Mouse (Mus musculus) lung, adult 18-20 months (tissue): ENCODE data around the gene Gm13288.
"Not testable (repeated sequence)": the region's sequence is repeated elsewhere in the genome, so short reads cannot be mapped to it uniquely, and the experiment has no call there.

ENCODE experiments used
- DNase-seq, 2 experiments: peaks; one replicate each; pipeline ENCODE4 v3.0.0; 2022; ENCODE audit warnings: mixed read lengths in 2 of 2

Gm13288 gene

DNA sequence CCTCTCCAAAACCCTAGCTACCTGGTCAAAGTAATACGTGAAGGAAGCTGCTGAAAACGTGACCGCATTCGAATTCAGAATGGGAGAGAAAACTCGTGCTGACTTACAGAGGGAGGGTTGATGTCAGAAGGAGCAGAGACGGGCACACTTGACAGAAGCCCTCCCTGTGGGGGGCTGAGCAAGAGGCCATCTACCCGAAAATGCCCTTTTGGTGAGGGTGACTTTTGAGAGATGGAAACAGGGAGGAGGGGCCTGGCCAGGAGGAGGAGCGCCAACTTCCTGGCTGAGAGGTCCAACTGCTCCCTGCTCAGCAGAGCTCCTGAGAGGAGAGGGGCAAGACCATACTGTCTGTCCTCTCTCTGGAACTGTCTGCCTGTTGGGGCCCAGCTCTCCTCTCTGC lies at the start of gene Gm13288:
Gm13288 (plus strand) TSS at position 301 of the 400 bp plus-strand sequence.
- DNase-seq = not testable (repeated sequence)

DNA sequence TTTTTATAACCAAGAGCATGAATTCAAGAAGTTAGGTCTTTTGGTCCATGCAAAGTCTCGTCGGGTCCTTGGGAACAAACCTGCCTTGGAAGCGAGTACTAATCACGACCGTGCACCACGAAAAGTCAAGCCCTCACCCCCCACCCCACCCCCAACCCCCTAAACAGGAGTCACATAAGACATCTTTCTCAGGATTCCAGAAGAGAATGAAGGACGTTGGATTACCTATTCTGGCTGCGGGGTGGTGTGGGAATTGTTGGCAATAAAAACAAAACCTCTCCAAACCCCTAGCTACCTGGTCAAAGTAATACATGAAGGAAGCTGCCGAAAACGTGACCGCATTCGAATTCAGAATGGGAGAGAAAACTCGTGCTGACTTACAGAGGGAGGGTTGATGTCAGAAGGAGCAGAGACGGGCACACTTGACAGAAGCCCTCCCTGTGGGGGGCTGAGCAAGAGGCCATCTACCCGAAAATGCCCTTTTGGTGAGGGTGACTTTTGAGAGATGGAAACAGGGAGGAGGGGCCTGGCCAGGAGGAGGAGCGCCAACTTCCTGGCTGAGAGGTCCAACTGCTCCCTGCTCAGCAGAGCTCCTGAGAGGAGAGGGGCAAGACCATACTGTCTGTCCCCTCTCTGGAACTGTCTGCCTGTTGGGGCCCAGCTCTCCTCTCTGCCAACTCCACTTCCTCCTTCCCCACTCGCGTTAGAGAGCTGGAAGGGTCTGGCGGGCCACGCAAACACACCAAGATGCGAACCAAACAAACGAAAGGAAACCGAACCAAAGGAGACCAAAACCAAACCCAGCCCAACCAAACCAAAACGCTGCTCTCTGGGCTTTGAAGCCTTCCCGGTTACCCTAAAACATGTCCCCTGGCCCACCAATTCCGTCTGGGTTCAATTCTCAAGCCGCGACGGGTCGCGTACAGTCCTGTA lies 48.5 kb upstream of the Gm13288 start:
- DNase-seq = not testable (repeated sequence)

DNA sequence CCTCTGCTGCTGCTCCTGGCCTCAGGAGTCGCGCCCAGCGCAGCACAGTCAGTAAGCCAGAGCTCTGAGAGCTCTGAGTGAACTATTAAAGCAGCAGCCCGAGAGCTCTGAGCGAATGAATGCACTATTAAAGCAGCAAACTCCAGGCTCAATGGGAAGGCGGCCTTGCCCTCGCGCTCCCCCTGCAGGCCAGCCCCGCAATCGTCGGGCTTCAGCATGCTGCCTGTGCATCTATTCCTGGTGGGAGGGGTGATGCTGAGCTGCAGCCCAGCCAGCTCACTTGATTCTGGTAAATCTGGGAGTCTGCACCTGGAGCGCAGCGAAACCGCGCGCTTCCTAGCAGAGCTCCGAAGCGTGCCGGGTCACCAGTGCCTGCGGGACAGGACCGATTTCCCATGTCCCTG lies 47.7 kb upstream of the Gm13288 start:
- DNase-seq = peak; percentile 89

DNA sequence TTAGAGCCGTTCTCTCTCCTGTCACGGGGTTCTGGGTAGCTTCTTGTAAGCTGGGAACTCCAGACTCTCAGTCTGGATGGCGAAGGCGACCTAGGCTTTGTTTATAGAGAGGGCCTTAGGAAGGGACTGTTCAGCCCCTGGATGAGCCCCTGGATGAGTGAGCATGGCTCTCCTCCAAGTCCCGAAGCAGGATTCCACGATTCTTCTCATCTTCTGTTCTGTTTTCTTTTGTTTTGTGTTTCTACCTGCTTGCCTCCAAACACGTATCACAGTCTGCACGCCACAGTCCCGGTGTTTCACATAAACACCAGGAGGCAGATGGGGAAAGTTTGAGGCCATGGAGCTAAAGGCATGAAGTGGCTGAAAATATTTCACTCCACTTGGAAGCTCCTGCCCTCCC lies 46.6 kb upstream of the Gm13288 start:
- not testable (repeated sequence) for DNase-seq

DNA sequence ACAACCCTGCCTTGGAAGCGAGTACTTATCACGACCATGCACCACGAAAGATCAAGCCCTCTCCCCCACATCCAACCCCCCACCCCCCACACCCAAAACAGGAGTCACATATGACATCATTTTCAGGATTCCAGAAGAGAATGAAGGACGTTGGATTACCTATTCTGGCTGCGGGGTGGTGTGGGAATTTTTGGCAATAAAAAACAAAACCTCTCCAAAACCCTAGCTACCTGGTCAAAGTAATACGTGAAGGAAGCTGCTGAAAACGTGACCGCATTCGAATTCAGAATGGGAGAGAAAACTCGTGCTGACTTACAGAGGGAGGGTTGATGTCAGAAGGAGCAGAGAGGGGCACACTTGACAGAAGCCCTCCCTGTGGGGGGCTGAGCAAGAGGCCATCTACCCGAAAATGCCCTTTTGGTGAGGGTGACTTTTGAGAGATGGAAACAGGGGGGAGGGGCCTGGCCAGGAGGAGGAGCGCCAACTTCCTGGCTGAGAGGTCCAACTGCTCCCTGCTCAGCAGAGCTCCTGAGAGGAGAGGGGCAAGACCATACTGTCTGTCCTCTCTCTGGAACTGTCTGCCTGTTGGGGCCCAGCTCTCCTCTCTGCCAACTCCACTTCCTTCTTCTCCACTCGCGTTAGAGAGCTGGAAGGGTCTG lies 45.6 kb upstream of the Gm13288 start, which contains the start of gene Gm13283:
Gm13283 (plus strand) TSS at position 510 of the 659 bp plus-strand sequence.
- peak; percentile 35 to 38 for DNase-seq

DNA sequence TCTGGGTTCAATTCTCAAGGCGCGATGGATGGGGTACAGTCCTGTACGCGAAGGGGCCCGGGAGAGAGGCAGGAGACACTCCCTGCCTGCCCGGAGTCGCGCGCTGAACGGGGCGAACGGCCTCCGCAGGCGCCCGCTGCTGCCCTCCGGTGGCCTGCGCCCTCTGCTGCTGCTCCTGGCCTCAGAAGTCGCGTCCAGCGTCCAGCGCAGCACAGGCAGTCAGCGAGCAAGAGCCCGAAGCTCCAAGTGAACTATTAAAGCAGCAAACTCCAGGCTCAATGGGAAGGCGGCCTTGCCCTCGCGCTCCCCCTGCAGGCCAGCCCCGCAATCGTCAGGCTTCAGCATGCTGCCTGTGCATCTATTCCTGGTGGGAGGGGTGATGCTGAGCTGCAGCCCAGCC lies 44.9 kb upstream of the Gm13288 start:
- DNase-seq = peak; percentile 84 to 87

DNA sequence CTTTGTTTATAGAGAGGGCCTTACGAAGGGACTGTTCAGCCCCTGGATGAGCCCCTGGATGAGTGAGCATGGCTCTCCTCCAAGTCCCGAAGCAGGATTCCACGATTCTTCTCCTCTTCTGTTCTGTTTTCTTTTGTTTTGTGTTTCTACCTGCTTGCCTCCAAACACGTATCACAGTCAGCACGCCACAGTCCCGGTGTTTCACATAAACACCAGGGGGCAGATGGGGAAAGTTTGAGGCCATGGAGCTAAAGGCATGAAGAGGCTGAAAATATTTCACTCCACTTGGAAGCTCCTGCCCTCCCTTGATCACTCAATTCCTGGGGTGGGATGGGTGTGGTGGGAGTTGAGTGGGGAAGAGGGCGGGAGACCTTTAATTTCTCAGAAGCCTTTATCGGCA lies 43.6 kb upstream of the Gm13288 start:
- peak; percentile 54 to 72 for DNase-seq

DNA sequence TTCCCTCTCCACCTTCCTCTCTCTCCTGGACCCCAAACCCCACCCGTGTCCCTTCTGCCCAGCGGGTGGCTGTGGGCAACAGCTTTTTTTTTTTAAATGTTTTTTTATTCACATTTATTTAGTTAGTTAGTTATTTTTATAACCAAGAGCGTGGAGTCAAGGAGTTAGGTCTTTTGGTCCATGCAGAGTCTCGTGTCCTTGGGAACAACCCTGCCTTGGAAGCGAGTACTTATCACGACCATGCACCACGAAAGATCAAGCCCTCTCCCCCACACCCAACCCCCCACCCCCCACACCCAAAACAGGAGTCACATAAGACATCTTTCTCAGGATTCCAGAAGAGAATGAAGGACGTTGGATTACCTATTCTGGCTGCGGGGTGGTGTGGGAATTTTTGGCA lies 43.0 kb upstream of the Gm13288 start:
- not testable (repeated sequence) for DNase-seq

DNA sequence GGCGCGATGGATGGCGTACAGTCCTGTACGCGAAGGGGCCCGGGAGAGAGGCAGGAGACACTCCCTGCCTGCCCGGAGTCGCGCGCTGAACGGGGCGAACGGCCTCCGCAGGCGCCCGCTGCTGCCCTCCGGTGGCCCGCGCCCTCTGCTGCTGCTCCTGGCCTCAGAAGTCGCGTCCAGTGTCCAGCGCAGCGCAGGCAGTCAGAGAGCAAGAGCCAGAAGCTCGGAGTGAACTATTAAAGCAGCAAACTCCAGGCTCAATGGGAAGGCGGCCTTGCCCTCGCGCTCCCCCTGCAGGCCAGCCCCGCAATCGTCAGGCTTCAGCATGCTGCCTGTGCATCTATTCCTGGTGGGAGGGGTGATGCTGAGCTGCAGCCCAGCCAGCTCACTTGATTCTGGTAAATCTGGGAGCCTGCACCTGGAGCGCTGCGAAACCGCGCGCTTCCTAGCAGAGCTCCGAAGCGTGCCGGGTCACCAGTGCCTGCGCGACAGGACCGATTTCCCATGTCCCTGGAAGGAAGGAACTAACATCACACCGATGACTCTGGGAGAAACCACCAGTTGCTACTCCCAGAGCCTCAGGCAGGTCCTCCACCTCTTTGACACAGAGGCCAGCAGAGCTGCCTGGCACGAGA lies 41.8 kb upstream of the Gm13288 start:
- DNase-seq = peak; percentile 72 to 77

DNA sequence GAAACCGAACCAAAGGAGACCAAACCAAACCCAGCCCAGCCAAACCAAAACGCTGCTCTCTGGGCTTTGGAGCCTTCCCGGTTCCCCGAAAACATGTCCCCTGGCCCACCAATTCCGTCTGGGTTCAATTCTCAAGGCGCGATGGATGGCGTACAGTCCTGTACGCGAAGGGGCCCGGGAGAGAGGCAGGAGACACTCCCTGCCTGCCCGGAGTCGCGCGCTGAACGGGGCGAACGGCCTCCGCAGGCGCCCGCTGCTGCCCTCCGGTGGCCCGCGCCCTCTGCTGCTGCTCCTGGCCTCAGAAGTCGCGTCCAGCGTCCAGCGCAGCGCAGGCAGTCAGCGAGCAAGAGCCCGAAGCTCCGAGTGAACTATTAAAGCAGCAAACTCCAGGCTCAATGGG lies 31.8 kb upstream of the Gm13288 start, which contains the start of gene Gm13290:
Gm13290 (plus strand) TSS at position 301 of the 400 bp plus-strand sequence.
- not testable (repeated sequence) for DNase-seq

DNA sequence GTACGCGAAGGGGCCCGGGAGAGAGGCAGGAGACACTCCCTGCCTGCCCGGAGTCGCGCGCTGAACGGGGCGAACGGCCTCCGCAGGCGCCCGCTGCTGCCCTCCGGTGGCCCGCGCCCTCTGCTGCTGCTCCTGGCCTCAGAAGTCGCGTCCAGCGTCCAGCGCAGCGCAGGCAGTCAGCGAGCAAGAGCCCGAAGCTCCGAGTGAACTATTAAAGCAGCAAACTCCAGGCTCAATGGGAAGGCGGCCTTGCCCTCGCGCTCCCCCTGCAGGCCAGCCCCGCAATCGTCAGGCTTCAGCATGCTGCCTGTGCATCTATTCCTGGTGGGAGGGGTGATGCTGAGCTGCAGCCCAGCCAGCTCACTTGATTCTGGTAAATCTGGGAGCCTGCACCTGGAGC lies 28.7 kb upstream of the Gm13288 start, which contains the start of gene Gm13289:
Gm13289 (plus strand) TSS at position 301 of the 400 bp plus-strand sequence.
- DNase-seq = not testable (repeated sequence)

DNA sequence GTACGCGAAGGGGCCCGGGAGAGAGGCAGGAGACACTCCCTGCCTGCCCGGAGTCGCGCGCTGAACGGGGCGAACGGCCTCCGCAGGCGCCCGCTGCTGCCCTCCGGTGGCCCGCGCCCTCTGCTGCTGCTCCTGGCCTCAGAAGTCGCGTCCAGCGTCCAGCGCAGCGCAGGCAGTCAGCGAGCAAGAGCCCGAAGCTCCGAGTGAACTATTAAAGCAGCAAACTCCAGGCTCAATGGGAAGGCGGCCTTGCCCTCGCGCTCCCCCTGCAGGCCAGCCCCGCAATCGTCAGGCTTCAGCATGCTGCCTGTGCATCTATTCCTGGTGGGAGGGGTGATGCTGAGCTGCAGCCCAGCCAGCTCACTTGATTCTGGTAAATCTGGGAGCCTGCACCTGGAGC lies 25.8 kb upstream of the Gm13288 start, which contains the start of gene Gm13272:
Gm13272 (plus strand) TSS at position 301 of the 400 bp plus-strand sequence.
- not testable (repeated sequence) for DNase-seq

DNA sequence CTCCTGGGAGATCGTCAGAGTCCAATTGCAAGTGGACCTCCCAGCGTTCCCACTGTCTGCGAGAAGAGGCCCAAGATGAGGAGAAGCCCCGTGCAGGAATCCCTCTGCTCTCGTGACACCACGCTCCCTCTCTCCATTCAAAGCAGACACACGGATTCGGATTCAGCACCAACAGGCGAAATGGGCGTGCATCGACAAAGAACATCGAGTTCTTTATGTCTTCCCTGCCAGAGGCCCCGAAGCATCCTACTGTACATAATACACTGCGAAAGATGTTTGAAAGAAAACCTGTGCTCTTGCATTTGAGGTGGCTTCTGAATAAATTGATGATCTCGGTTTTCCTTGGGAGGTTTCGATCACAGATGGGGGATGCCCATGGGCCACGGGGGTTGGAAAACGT lies 25.0 kb upstream of the Gm13288 start:
- not testable (repeated sequence) for DNase-seq

DNA sequence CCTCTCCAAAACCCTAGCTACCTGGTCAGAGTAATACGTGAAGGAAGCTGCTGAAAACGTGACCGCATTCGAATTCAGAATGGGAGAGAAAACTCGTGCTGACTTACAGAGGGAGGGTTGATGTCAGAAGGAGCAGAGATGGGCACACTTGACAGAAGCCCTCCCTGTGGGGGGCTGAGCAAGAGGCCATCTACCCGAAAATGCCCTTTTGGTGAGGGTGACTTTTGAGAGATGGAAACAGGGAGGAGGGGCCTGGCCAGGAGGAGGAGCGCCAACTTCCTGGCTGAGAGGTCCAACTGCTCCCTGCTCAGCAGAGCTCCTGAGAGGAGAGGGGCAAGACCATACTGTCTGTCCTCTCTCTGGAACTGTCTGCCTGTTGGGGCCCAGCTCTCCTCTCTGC lies 23.5 kb upstream of the Gm13288 start, which contains the start of gene Ifnz:
Ifnz (plus strand) TSS at position 301 of the 400 bp plus-strand sequence.
- DNase-seq = not testable (repeated sequence)

DNA sequence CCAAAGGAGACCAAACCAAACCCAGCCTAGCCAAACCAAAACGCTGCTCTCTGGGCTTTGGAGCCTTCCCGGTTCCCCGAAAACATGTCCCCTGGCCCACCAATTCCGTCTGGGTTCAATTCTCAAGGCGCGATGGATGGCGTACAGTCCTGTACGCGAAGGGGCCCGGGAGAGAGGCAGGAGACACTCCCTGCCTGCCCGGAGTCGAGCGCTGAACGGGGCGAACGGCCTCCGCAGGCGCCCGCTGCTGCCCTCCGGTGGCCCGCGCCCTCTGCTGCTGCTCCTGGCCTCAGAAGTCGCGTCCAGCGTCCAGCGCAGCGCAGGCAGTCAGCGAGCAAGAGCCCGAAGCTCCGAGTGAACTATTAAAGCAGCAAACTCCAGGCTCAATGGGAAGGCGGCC lies 23.0 kb upstream of the Gm13288 start:
- peak; percentile 23 to 24 for DNase-seq

DNA sequence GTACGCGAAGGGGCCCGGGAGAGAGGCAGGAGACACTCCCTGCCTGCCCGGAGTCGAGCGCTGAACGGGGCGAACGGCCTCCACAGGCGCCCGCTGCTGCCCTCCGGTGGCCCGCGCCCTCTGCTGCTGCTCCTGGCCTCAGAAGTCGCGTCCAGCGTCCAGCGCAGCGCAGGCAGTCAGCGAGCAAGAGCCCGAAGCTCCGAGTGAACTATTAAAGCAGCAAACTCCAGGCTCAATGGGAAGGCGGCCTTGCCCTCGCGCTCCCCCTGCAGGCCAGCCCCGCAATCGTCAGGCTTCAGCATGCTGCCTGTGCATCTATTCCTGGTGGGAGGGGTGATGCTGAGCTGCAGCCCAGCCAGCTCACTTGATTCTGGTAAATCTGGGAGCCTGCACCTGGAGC lies 19.9 kb upstream of the Gm13288 start, which contains the start of gene Gm13276:
Gm13276 (plus strand) TSS at position 301 of the 400 bp plus-strand sequence.
- DNase-seq = not testable (repeated sequence)

DNA sequence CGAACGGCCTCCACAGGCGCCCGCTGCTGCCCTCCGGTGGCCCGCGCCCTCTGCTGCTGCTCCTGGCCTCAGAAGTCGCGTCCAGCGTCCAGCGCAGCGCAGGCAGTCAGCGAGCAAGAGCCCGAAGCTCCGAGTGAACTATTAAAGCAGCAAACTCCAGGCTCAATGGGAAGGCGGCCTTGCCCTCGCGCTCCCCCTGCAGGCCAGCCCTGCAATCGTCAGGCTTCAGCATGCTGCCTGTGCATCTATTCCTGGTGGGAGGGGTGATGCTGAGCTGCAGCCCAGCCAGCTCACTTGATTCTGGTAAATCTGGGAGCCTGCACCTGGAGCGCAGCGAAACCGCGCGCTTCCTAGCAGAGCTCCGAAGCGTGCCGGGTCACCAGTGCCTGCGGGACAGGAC lies 16.9 kb upstream of the Gm13288 start, which contains the start of gene Gm13277:
Gm13277 (plus strand) TSS at position 231 of the 400 bp plus-strand sequence.
- DNase-seq = peak; percentile 78 to 79

DNA sequence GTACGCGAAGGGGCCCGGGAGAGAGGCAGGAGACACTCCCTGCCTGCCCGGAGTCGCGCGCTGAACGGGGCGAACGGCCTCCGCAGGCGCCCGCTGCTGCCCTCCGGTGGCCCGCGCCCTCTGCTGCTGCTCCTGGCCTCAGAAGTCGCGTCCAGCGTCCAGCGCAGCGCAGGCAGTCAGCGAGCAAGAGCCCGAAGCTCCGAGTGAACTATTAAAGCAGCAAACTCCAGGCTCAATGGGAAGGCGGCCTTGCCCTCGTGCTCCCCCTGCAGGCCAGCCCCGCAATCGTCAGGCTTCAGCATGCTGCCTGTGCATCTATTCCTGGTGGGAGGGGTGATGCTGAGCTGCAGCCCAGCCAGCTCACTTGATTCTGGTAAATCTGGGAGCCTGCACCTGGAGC lies 14.1 kb upstream of the Gm13288 start, which contains the start of gene Gm13278:
Gm13278 (plus strand) TSS at position 301 of the 400 bp plus-strand sequence.
- not testable (repeated sequence) for DNase-seq

DNA sequence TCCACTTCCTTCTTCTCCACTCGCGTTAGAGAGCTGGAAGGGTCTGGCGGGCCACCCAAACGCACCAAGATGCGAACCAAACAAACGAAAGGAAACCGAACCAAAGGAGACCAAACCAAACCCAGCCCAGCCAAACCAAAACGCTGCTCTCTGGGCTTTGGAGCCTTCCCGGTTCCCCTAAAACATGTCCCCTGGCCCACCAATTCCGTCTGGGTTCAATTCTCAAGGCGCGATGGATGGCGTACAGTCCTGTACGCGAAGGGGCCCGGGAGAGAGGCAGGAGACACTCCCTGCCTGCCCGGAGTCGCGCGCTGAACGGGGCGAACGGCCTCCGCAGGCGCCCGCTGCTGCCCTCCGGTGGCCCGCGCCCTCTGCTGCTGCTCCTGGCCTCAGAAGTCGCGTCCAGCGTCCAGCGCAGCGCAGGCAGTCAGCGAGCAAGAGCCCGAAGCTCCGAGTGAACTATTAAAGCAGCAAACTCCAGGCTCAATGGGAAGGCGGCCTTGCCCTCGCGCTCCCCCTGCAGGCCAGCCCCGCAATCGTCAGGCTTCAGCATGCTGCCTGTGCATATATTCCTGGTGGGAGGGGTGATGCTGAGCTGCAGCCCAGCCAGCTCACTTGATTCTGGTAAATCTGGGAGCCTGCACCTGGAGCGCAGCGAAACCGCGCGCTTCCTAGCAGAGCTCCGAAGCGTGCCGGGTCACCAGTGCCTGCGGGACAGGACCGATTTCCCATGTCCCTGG lies 11.2 kb upstream of the Gm13288 start, which contains the start of gene Gm13275:
Gm13275 (plus strand) TSS at position 552 of the 740 bp plus-strand sequence.
- DNase-seq = peak; percentile 60 to 71

DNA sequence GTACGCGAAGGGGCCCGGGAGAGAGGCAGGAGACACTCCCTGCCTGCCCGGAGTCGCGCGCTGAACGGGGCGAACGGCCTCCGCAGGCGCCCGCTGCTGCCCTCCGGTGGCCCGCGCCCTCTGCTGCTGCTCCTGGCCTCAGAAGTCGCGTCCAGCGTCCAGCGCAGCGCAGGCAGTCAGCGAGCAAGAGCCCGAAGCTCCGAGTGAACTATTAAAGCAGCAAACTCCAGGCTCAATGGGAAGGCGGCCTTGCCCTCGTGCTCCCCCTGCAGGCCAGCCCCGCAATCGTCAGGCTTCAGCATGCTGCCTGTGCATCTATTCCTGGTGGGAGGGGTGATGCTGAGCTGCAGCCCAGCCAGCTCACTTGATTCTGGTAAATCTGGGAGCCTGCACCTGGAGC lies 8.2 kb upstream of the Gm13288 start, which contains the start of gene Gm13279:
Gm13279 (plus strand) TSS at position 301 of the 400 bp plus-strand sequence.
- not testable (repeated sequence) for DNase-seq

DNA sequence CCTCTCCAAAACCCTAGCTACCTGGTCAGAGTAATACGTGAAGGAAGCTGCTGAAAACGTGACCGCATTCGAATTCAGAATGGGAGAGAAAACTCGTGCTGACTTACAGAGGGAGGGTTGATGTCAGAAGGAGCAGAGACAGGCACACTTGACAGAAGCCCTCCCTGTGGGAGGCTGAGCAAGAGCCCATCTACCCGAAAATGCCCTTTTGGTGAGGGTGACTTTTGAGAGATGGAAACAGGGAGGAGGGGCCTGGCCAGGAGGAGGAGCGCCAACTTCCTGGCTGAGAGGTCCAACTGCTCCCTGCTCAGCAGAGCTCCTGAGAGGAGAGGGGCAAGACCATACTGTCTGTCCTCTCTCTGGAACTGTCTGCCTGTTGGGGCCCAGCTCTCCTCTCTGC lies 6.0 kb upstream of the Gm13288 start, which contains the start of gene Gm13285:
Gm13285 (plus strand) TSS at position 301 of the 400 bp plus-strand sequence.
- DNase-seq = not testable (repeated sequence)
